Comparison of ENCODE assay signal across 26 mouse cellular contexts in the genomic region with DNA sequence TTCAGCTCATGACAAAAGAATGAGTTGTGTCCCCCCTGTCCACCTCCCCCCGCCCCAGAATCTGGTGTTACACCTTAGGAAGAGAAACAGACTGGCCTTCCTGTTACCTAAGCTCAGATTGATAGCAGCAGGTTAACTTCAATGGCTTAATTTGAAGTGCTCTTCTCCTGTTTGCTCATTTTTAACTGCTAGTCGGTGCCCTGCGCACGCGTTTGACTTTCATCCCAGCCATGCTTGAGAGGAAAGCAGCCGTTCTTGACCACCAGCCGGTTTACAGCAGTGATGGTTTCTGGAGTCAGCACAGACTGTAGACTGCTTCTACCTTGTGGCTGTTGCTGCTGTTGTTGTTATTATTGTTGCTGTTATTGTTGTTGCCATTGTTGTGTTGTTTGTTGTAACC.
DNase-seq lines count a peak whose midpoint lies in the region; ATAC-seq lines count a peak whose summit lies in the region.
"Had no signal": no experiment of that assay in that cellular context is flagged by ENCODE, and none has a peak within 500 bp of the region (broad histone marks: within the 10 kb centered on the region; RNA-seq: fewer than 3 reads in every experiment).

No protein-coding gene starts in this region.

- H3K27me3 ChIP-seq in lung, embryonic 15.5 days: no peaks in the 10 kb centered on the region
- H3K27me3 ChIP-seq in hindbrain, embryonic 14.5 days (ENCODE audit: control insufficient read depth, insufficient read depth, low read length): no peaks in the 10 kb centered on the region
- H3K27me3 ChIP-seq: embryonic facial prominence, embryonic 13.5 days; forebrain, embryonic 12.5 days; forebrain, embryonic 15.5 days; heart, embryonic 12.5 days; heart, embryonic 15.5 days; hindbrain, embryonic 15.5 days had no signal

- peaks cover 17% of the 10 kb centered on the region for H3K36me3 ChIP-seq in lung, embryonic 15.5 days
- peaks cover 37% of the 10 kb centered on the region for H3K36me3 ChIP-seq in hindbrain, embryonic 14.5 days (replicated peaks; ENCODE audit: control insufficient read depth, insufficient read depth)

- WGBS in lung, embryonic 15.5 days: 58% methylated on average over 7 of the region's 7 CpGs
- WGBS in hindbrain, embryonic 14.5 days: 93% methylated on average over 7 of the region's 7 CpGs

- H3K4me3 ChIP-seq in lung, embryonic 15.5 days: no peak overlapping the region
- no peak overlapping the region for H3K4me3 ChIP-seq in hindbrain, embryonic 14.5 days (replicated peaks; ENCODE audit: low read length)
- H3K4me3 ChIP-seq: embryonic facial prominence, embryonic 10.5 days; embryonic facial prominence, embryonic 13.5 days; erythroblast, embryonic 14.5 days; forebrain, embryonic 12.5 days; forebrain, embryonic 15.5 days; heart, embryonic 12.5 days; heart, embryonic 15.5 days; hindbrain, embryonic 15.5 days had no signal

- H3K9ac ChIP-seq in lung, embryonic 15.5 days: no peak overlapping the region
- no peak overlapping the region for H3K9ac ChIP-seq in hindbrain, embryonic 14.5 days
- H3K9ac ChIP-seq: embryonic facial prominence, embryonic 13.5 days; forebrain, embryonic 12.5 days; forebrain, embryonic 15.5 days; heart, embryonic 12.5 days; heart, embryonic 15.5 days; hindbrain, embryonic 15.5 days had no signal

- intact Hi-C loops in heart, postnatal 36 days (cut with DNase I): no loop called here

- no peak overlapping the region; the same call in 1 of the 2 replicates for H3K4me2 ChIP-seq in lung, embryonic 15.5 days
- no peak overlapping the region for H3K4me2 ChIP-seq in hindbrain, embryonic 14.5 days (replicated peaks)
- H3K4me2 ChIP-seq: embryonic facial prominence, embryonic 13.5 days; forebrain, embryonic 12.5 days; forebrain, embryonic 15.5 days; heart, embryonic 12.5 days; heart, embryonic 15.5 days; hindbrain, embryonic 15.5 days had no signal

- H3K27ac ChIP-seq in lung, embryonic 15.5 days: peak overlapping the region; percentile 47
- H3K27ac ChIP-seq in hindbrain, embryonic 14.5 days: no peak overlapping the region
- H3K27ac ChIP-seq: embryonic facial prominence, embryonic 10.5 days; embryonic facial prominence, embryonic 13.5 days; forebrain, embryonic 12.5 days; forebrain, embryonic 15.5 days; heart, embryonic 15.5 days; hindbrain, embryonic 15.5 days had no signal

- no peak for ATAC-seq in lung, embryonic 15.5 days (ENCODE audit: borderline replicate concordance, extremely low read depth, low FRiP score, low TSS enrichment)
- no peak for ATAC-seq in hindbrain, embryonic 14.5 days (ENCODE audit: low FRiP score)
- ATAC-seq: activated CD4-positive, CD25-positive, alpha-beta regulatory T cell, adult 4 months; forebrain, embryonic 15.5 days had no signal

- H3K4me1 ChIP-seq in lung, embryonic 15.5 days: peaks cover 20% of the 10 kb centered on the region; the same call in 1 of the 2 replicates
- H3K4me1 ChIP-seq in hindbrain, embryonic 14.5 days (replicated peaks; ENCODE audit: control insufficient read depth, insufficient read depth, low read length): no peaks in the 10 kb centered on the region
- H3K4me1 ChIP-seq: forebrain, embryonic 12.5 days; forebrain, embryonic 15.5 days; hindbrain, embryonic 15.5 days had no signal

- DNase-seq in heart, adult 11 months: peak; percentile 59
- DNase-seq in heart, postnatal 36 days: no peak
- peak; percentile 17 for DNase-seq in lung, postnatal 14 days
- no peak for DNase-seq in hindbrain, embryonic 14.5 days (ENCODE audit: low spot score)
- no peak for DNase-seq in gastrocnemius, adult 8-10 months (ENCODE audit: low spot score in 2 of 2)
- DNase-seq: adrenal gland, adult 8-10 months; adrenal gland, postnatal 25 days; cerebellum, adult 11-12 months; cerebellum, adult 8-10 months; cerebellum, postnatal 10 days; cerebellum, postnatal 36 days; embryo, embryonic 11 days; gastrocnemius, postnatal 14 days; heart, adult 18-20 months; heart, postnatal 10 days; heart, postnatal 4 days had no signal

- H3K9me3 ChIP-seq in lung, embryonic 15.5 days: no peaks in the 10 kb centered on the region
- H3K9me3 ChIP-seq in hindbrain, embryonic 14.5 days (ENCODE audit: control insufficient read depth, low read length): no peaks in the 10 kb centered on the region
- H3K9me3 ChIP-seq: embryonic facial prominence, embryonic 10.5 days; embryonic facial prominence, embryonic 13.5 days; forebrain, embryonic 12.5 days; forebrain, embryonic 15.5 days; heart, embryonic 12.5 days; heart, embryonic 15.5 days; hindbrain, embryonic 15.5 days had no signal

Comparison
In these comparisons a context has a peak if more than half of its experiments do, and no peak if none do; other contexts are left out.
1. DNase-seq: peak in heart, adult 11 months (single experiment) and lung, postnatal 14 days (single experiment); none in heart, postnatal 36 days (0 of 2), hindbrain, embryonic 14.5 days (single experiment) and gastrocnemius, adult 8-10 months (0 of 2).